Mouse (Mus musculus) adrenal gland, postnatal 14 days (tissue): ENCODE measurements around the gene Unc5c. TPM values are rescaled to one million over a fixed set of nuclear protein-coding genes. Genes with fewer than 3 reads are reported as not detected.

Experiments
- DNase-seq: peaks from one replicate; pipeline ENCODE4 v3.0.0; 2021; ENCODE audit warnings: mixed read lengths
- total RNA-seq: library from RNA; stranded (reverse); gene quantifications from 2 replicates; pipeline ENCODE4 v1.2.3, GENCODE M21; 2021

The Unc5c gene
- total RNA-seq, 1 experiment from 2014 or later, result 3.8 TPM

DNA sequence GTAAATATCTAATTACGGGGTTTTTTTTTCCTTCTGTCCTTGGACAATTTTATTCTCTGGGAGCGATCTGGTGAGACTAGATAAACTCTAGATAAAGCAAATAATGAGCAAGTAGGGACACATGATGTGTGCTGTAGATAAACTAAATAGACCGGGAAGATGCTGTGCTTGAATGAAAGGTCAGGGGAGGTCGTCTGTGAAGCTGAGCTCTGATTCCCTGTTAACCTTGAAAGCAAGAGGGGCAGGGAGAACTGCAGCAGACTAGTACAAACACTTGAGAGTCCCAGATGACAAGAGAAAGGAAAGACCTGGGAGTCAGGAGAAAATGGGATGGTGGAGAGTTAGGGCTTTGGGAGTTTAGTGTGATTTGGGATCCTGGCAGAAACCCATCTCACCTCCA, 251.4 kb downstream of the Unc5c start:
- no peak for DNase-seq

DNA sequence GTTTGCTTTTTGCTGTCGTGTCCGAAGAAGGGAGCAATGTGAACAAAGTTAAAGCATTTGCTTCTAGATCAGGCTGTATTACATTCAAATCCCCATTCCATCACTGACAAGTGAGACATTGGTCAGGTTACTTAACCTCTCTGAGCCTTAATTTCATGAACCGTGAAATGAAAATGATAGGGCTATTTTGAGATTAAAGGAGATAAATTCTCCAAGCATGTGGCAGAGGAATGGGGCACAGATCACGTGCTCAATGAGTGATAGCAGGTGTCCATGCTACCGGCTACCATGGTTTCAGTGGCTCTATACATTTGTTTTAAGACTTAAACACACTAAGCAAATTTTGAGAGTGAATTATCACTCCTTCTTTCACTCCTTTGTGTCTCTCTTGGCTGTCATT, 254.0 kb downstream of the Unc5c start:
- DNase-seq, result no peak

DNA sequence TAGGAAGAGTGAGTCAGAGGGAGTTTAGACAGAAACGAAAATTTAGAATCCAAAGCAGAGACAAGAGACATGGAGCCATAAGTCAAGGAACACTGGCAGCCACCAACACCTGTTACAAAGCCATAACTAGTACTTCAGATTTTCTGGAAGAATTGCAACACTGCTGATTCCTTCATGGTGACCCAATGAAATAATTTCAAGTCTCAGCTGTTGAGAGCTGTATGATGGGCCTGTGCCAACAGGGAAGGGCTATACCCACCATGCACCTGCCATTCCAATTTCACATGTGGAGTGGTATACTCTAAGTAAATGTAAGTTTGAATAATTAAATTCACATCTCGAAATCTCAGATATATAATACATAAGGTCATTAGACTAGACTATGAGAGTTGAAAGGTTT, 259.5 kb downstream of the Unc5c start:
- DNase-seq, result no peak

DNA sequence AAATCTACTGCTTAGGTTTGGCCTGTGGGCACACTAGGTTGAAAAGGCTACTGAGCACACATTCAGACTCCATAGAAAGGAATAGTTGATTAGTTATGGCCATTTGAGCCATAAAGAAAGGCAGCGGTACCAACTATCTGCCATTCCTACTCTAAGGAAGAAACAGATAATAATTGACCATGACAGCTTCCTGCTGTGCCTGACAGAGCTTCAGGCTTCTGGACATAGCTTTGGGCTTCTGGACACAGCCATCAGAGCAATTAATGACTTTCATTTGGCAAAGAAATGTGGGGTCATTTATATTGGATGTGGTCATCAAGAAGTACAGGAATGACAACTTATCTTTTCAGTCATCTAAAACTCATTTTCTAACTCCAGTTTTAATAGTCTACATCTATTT, 260.4 kb downstream of the Unc5c start:
- DNase-seq, result no peak

DNA sequence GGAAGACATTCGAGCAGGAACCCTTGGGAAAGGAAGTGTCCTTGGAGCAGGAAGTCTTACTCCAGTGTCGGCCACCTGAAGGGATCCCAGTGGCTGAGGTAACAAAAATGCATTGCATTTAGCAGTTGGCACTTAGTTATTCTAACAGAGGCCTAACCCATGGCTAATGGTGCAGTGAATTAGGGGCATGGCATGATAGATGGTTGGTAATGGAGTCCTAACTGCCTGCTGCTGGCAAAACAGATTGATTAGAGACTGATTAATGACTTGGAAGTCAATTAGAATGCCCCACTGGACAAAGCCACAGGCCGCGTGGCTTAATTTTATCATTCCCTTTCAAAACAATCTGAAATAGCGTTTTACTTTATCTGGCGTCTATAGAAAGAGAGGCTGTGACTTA, 268.8 kb downstream of the Unc5c start:
- DNase-seq, result no peak

DNA sequence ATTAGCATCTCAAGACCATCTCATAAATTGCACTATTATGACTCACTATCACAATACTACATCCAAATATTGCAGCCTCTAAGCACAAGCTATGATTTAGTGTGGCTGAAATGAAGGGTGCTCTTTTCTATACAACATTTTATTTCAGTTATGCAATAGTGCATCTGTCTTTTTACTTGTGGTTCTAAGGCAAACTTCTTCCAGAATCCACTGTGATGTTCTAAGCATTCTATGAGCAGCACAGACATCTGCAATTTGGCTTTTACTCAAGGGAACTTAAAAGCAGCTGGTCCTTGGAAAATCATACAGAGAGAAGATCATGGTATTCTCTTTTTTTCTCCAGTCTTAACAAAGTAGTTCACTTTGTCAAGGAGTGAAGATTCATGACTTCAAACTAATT, 270.3 kb downstream of the Unc5c start:
- no peak for DNase-seq

DNA sequence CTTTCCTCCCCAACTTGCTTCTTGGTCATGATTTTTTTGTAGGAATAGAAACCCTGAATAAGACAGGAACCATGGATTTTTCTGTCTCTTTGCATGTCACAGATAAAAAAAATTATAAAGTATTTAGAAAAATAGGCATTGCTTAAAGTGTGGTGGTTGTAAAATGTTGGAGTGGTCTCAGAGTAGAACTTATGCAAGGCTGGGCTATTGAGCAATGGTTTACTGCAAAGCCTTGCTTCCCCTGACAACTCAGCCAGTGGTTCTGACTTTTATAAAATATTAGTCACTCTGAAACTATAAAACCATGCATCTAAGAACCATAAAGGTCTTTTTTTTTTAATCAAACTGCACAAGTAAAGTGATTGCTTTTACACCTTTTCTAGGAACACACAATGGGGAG, 280.3 kb downstream of the Unc5c start:
- no peak for DNase-seq

DNA sequence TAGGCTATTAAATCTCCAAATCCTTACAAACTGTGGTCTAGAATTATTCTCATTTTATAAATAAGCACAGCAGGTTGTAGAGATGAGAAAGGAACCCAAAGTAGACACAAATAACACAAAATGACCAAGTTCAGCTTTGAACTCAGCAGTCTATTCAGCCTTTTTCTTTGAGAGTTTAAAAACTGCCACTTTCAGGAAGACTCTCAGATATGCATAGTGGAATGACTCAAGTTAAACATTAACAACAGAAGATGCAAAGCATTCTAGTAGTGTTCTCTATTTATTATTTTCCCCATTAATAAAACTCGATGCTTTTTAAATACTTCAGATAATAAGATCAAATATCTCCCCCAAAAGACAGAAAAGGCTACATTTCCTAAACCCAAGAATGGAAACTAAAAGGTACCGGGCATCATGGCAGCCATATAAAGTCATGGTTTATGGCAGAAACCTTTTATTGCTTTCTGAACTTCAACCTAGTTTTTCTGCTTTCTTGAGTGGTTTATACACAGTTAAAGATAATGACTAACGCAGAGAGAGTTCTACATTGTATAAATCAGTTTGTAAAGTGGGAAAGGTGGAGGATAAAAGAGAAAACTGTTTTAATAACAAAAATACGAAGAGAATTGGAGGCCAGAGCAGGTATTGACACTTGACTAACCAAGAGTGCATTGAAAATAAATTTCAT, 283.8 kb downstream of the Unc5c start:
- DNase-seq, result no peak

DNA sequence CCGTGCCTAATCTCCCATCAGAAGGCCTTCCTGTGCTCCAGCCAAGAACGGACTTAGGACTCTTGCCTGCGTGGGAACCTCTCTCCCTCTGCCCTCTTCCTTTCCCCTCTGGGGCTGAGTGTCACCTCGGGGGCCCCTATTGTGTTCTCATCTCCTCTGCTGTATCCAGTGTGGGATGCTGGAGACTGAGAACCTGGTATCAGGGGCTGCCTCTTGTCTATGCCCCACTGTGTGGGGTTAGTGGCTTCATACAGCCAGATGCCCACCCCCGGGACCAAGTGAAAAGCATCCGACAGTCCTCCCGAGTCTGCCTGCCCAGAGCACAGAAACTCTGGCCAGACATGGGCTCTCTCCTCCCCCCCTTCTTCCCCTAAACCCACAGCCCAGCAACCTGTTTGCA, 287.2 kb downstream of the Unc5c start:
- DNase-seq, result no peak

DNA sequence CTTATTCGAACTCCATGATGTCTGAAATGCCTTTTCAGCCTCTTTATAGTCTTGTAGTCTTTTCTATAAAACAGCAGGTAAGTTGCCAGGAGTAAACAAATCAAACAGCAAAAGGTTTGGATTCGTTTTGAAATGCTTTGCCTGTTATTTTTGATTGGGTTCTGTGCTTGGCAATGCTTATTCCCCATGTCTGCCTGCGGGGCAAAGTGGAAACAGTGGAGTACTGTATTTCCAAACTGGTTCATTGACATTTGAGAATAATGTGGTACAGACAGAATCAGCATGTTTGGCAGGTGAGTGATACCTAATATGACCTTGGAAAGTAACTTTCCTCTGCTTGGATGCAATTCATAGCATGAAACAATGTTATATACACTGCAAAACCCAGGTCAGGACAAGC, 292.2 kb downstream of the Unc5c start:
- no peak for DNase-seq

DNA sequence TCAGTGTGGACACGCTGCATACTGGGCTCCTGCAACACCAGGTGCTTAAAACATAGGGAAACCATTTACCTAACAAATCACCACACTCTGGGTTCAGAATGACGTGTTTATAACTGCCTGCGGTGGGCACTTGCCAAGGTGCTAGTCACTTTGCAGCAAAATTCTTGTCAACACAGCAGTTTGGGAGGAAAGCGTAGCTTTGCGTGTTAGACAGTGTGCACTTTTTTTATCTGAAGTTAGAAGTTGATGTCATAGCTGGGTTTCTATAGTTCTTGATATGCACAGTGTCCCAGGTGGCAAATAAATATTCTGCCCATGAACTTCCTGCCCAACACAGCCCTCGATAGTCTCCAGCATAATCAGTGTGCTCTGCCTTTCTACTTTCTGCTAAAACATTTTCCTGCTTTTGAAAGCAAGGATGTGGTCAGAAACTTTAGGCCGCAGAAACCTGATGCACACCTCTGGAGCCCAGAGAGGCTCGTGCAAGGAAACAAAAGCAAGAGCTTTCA, 313.4 kb downstream of the Unc5c start:
- DNase-seq, result no peak

DNA sequence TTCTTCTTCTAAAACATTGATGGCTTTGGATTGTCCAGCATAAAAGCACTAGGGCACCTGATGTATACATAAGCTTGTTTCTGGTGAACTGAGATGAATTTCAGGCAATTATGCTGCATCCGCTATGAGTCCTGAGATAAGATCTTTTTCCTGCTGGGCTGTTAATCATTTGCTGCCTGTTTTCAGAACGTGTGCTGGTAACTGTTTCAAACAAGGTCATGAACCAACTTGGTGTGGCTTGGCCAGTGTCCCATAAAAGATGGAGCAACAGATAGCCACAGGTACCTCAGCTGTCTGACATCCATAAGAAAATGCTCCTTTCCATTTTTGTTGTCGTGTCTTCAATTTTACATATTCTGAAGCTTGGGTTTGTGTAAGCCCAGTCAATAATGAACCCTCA, 314.2 kb downstream of the Unc5c start:
- DNase-seq, result no peak

DNA sequence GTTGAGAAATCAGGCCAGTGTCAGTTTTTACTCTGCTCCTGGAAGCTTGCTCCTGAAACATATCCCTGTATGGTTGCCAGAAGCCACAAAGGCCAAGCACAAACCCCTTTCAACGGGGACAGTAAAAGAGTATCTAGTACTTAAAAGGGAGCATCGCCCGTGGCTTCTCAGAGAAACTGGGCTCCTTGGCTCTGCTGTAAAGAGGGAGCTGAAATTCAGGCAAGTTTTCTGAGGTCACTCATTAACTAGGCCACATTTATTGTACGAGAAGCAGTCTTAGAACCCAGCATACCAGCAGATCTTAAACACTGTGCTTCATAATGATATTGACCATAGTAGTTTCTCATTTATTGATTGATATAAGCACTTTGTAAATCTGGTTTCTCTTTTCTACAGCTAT, 317.5 kb downstream of the Unc5c start:
- no peak for DNase-seq

DNA sequence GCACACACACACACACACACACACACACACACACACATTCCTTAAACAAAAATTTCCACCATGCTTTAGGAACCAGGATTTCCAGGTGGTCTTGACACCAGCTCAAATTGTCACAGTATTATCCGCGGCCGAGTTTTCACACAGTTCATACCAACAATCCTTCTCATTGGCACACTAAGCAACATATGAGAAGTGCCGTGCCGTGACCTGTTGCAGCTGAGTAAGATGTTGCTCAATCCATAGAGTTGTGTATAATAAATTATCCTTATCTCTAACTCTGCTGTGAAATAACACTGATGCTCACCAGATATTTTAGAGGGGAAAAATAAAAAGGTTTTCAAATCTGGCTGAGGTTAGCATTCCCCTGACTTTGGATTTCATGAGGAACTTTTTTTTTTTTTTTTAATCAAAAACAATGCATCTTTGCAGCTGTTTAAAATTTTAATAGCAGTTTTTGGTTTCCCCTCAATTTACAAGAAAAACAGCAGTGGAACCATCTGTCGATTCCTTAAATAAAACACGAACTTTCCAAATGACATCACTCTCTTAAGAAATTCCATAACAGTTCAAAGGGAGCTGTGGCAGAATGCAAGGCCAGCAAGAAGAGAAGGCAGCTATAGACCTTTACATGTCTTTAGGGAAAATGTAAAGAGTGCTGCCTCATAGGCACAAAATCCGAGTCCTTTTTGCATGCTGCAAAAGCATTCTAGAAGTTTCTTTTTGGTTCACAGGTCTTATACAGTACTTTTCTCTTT, 326.2 kb downstream of the Unc5c start:
- DNase-seq, result no peak

DNA sequence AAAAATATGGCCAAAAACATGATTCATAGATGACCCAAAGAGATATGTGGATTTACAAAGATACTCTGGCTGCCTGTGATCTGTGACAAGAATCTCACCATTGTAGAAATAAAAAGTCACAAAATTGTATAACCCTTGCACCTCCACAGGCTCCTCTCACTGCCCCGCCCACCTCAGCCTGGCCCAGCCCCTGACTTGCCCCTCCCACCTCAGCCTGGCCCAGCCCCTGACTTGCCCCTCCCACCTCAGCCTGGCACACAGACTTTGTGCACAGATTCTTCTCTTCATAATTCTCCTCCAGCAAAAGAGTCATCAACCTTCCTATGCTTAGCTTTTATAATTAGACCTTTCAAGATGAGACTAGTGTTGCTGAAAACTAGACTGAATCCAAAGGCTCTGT, 327.1 kb downstream of the Unc5c start:
- DNase-seq, result peak; percentile 31

DNA sequence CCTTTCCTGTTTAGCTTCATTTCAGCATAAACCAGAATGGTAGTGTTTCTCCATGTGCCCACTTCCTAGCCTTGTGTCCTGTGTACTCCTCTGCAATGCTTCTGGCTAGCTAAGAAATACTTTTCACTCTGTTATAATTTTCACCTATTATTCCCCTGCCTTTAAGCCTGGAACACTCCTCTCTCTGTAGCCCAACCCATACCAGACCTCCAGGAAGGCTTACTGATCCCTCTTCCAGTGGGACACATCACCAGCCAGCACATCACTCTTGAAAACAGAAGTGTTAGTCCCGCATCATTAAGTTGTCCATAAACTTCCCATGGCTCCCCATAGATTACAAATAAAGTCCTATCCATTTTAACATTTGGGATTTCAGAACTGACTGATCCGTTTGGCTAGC, 328.7 kb downstream of the Unc5c start:
- no peak for DNase-seq

DNA sequence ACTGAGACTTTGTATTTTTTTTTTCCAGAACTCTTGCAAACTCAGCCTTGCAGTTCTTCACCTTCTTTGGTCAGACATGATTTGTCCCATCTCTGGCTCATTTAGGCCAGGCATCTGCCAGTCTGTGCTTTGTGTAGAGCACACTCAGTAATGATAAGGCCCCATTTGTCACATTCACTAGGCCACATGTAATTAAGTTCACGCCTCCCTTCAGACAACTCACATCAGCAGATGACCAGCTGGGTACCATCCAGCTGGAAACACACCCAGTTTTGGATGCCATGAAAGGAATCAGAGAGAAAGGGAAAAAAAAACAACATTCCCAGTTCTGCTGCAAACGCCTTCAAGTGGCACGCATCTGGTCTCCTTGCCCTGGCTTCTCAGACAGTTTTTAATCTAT, 329.4 kb downstream of the Unc5c start:
- DNase-seq, result no peak

DNA sequence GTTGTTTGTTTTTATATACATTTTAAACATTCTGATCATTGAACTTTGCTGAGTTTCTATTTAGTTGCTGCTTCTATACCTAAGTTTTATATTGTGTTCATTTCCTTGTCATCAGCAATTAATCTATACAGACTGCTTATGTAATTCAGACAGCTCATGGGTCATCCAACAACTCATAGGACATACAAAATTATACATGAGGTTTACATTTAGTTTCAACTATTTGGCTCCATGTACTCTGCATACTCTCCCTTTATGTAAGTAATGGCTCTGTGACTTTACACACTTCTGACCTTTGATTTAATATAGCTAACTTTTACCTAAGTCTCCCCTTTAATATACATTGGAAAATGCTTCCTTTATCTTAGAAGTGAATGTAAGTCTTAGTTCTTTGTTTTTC, 332.4 kb downstream of the Unc5c start:
- DNase-seq, result no peak

DNA sequence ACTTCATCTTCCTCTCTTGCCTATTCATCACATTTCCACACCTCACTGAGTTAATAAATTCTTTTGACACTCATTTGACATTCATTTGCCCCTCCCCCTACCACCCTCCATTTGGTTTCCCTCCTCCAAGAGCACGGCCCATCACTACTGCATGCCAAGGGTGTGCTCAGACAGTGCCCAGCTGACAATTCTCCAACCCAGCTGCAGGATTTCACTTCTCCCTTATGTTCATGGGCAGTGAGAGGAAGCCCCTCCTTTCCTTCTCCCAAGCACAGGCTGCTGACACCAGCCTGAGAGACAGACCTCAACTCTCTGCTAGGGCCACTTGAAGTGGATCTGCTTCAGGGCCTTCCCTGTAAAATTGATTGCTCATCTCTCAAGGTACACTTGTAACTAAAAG, 332.8 kb downstream of the Unc5c start:
- DNase-seq, result no peak

DNA sequence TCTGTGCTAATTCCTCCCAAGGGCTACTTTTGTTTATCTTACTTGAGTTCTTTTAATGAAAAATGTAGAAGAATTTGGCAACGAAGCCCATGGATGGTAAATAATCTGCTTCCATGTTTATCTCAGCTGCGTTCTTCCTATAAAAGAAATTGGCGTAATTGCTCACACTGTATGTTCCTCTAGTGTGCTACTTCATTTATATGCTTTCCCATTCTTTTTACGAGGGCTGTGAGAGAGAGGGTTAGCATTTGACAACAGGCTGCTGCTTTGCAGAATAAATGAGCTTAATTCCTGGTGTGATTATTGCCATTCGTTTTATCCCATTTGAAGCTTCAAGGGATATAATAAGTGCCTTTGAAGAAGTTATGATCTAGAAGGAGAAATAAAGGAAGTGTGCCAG, 339.1 kb downstream of the Unc5c start:
- no peak for DNase-seq

DNA sequence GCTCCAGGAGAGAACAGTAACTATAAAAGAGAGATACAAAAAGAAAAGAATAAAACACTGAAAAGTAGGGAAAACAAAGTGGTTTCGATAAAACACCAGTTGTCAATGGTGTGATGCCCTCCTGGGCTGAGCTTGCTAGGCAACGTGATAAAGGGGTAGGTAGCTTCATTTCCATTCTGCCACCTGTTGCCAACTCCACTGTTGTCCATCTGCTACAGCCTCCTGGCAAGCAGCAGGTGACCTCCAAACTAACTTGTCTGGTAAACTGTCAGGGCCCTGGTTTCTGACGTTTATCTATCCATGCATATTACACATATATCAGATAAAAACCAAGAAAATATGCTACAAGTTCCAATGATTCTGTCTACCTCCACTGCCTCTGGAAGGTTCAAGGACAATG, 344.6 kb downstream of the Unc5c start:
- no peak for DNase-seq

DNA sequence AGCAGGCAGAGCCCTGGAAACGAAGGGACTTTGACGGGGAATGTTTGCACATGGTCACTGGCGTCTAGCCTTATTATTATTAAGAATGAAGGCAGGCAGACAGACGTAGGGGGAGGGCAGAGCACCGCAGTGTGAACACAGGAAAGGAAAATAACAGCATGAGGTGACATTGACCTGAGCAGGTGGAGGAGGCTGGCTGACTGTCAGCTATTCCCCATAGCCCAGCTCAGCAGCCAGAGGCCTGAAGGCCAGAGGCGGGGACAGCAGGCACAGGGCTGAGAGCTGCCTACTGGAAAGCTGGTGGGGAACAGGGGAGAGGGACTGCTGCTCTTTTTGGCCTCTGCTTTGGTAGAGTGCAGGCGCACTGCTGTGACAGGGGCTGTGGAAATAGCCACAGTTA, 345.9 kb downstream of the Unc5c start:
- no peak for DNase-seq

DNA sequence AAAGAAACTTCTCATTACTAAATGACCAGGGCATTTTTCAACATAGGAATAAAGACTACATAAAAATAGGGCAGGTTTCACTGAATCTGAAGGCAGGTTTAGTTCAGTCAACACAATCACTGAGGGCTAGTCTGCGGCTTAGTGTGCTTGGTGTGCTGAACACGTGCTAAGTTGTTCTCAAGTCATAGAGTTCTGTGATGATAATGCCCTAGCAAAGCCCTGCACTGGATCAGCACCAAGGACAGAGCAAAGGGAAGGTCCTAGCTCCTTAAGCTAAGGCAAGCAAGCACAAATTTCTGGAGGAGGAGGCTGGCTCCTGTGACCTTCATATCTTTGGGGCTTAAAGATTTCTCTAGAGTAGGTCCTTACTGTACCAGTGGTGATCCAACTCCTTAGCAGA, 346.3 kb downstream of the Unc5c start:
- peak; percentile 76 for DNase-seq

DNA sequence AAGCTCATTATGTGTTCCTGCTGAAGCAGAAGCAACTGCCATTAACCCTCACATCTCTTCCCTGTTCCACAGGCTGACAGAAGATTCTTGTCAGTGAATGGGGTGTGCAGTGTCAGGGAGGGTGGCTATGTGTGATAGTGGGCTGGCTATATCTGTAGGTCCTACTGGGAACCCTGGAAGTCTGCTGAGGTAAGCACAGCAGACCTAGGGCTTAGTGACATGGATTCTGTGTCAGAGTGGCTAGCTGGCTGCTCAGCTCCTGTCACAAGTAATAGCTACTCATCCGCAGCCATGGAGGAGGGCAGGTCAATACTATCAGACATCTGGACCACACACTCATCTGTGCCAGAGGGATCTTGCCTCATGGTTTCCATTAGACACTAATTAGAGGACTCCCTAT, 349.8 kb downstream of the Unc5c start:
- DNase-seq, result no peak
